Mouse (Mus musculus): ENCODE data around the gene Vdr.

The Vdr gene

GRCm38 (mm10) chr15:97910530-97910929 is at the start of gene Vdr:
Gene Vdr, minus strand, starts transcription at chr15:97910630.
- DNase-seq (ENCODE audit: low read depth, low spot score), result no peak

DNA sequence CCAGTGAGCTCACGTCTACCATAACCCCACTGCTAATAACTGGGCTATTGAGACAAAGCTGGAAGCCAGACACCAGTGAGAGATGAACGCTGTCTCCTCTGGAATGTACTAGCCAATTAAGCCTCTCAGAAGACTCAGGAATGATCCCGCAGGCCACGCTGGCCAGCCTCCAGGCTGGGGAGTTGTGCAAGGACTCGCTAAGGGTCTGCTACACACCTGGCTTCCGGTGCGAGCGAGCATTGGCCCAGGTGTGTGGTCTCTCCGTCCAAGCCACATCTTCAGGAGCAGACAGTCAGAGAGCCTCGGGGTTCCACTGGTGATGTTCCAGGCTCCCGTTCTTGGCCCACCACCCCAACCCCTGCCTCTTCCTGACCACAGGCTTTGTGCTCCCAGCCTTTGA is 46.0 kb upstream of the Vdr start:
- DNase-seq (ENCODE audit: low read depth, low spot score), result no peak

DNA sequence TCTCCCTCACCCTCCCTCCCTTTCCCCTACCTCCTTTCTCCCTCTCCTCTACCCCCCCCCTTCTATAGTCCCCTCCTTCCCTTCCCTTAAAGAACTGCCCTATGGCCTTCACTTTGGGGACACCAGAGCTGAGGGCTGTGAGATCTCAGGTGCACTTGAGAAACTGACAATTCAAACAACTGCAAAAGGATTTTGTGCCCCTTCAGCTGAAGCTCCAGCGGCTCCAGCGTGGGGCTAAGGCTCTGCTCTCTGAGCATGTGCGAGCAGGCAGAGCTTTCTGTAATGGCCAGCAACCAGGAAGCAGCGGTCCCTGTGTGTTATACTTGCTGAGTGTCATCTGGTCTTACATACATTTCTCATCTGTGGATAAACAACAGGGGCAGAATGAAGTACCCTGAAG is 45.3 kb upstream of the Vdr start:
- DNase-seq (ENCODE audit: low read depth, low spot score), result no peak

GRCm38 (mm10) chr15:97955286-97955685 is 44.9 kb upstream of the Vdr start:
- DNase-seq (ENCODE audit: low read depth, low spot score), result no peak

- no peak for DNase-seq (ENCODE audit: low read depth, low spot score)
Observed at GRCm38 (mm10) chr15:97954671-97955070, 44.2 kb upstream of the Vdr start.

- DNase-seq (ENCODE audit: low read depth, low spot score), result no peak
Observed at GRCm38 (mm10) chr15:97952889-97953189, 42.4 kb upstream of the Vdr start.

DNA sequence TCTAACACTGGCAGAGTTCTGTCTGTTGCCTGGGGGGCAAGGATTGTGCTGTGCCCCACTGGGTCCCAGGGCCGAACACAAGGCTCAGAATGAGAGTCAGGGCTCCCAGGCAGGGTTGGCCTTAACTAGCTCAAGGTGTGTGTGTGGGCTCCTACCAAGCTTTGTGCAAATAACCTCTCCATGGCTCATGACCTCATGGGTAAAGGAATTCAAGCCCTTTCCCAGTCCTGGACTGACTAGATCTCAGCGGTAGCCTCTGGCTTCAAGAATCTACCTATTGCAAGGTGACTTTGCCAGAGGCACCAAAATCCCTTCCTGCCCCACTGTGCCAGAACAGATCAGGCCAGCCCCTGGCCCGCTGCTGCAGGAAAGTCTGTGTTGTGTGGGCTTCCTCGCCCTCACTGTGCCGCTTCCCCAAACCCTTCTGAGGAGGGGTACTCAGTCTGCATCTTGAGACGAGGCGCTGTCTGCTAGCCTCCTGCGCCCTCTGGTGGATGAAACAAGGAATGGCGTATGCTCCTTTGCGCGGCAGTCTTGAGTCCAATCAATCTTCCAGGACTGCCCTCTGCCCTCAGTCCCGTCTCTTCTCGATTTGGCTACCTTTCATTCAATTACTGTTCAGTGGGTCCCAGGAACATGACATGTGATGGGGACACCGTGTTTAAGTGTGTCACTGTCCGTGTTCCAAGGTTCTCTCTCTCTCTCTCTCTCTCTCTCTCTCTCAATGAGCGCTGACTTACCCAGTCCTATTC is 41.9 kb upstream of the Vdr start:
- DNase-seq (ENCODE audit: low read depth, low spot score), result no peak

- DNase-seq (ENCODE audit: low read depth, low spot score), result peak; percentile 48
Observed at GRCm38 (mm10) chr15:97950240-97950639, 39.8 kb upstream of the Vdr start.

DNA sequence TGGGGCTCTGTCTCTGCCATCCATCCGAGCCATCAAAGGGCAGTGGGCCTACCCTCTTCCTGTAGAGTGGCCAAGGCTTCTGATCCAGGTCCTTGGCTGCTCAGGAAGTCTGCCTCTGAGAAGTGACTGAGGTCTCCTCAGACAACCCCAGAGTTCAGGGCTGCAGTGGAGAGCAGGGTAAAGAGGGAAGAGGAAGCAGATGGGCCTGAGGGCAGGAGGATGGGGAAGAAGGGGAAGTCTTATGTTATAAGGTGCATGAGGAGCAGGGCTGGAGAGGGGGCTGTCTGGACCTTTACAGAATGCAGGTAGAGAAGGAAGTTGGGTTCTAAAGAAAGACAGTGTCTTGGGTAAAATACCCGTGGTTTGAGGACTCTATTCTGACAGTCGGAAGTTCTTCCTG is 39.3 kb upstream of the Vdr start:
- no peak for DNase-seq (ENCODE audit: low read depth, low spot score)

DNA sequence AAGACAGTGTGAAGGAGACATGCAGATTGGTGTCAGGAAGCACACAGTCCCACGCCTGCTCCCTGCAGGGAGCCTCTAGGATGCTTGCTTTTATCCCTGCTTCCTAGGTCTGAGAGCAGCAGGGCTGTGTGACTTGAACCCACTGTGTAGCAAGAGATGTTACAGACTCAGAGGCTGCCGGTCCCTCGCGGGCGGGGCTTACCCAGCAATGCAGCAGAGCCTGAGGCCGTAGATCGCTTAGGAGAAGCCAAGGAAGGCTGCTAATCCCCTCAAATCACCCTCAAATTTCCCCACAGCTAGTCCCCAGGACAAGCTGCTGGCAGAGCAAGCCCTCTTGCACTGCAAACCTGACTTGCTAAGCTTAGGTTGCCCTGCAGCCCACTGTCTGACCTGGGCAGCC is 38.3 kb upstream of the Vdr start:
- DNase-seq (ENCODE audit: low read depth, low spot score), result no peak

GRCm38 (mm10) chr15:97945656-97946315 is 35.4 kb upstream of the Vdr start:
- no peak for DNase-seq (ENCODE audit: low read depth, low spot score)

DNA sequence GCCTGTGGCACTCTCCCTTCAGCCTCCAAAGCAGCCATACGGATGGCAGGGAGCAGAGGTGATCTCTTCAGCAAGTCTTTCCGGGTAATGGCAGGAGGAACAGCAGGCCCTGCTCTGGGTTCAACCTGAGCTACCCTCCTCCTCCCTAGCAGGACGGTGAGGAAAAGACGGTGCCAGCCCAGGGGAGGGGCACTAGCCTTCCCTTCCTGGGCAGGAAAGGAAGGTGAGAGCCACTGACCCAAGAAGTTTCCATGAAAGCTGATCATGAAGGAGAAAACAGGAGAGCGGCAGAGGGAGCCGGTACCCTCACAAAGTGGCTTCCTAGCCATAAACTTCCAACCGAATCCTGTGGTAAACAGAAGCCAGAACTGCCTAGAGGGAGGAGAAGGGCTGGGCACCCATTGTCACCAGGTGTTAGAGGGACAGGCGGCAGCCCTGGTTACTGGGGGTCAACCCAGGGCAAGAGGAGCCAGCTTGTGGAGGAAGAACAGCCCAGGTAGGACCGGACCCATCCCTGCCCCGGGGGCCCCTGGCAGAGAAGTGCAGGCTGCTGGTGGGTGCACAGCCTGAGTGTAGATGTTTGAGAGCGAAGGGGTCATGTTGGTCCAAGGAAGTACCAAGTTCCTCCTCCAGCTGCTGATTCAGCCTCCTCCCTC is 34.6 kb upstream of the Vdr start:
- no peak for DNase-seq (ENCODE audit: low read depth, low spot score)

GRCm38 (mm10) chr15:97943356-97943755 is 32.9 kb upstream of the Vdr start:
- DNase-seq (ENCODE audit: low read depth, low spot score), result no peak

GRCm38 (mm10) chr15:97942538-97942937 is 32.1 kb upstream of the Vdr start:
- DNase-seq (ENCODE audit: low read depth, low spot score), result no peak

DNA sequence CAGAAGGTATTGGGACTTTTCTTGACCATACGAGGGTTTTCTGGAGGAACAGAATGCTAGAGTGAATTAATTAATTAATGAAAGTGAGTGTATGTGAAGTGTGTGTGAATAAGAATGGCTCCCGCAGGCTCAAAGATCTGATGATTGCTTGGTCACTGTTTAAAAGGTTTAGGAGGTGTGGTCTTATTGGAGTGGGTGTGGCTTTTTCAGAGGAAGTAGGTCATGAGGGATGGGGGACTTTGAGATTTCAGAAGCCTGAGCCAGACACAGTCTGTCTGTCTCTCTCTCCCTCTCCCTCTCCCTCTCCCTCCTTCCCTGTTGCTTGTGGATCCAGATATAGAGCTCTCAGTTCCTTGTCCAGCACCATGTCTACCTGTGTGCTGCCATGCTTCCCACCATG is 30.9 kb upstream of the Vdr start:
- no peak for DNase-seq (ENCODE audit: low read depth, low spot score)

DNA sequence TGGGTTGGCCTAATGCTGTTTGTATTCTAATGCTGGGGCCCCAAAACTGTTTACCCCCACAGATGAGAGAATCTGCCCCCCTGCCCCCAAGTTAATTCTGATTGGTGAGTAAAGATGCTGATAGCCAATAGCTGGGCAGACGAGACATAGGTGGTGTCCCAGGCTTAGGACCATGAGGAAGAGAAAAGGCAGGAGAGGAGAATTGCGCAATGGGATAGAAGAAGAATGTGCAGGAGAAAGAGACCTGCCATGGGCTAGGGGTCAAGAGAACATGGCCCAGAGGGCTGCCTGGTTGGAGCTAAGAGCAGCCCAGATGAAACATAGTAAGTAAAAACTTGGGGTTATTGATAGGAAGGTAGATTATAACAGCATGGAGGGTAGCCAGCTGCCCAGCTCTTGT is 29.7 kb upstream of the Vdr start:
- DNase-seq (ENCODE audit: low read depth, low spot score), result no peak

DNA sequence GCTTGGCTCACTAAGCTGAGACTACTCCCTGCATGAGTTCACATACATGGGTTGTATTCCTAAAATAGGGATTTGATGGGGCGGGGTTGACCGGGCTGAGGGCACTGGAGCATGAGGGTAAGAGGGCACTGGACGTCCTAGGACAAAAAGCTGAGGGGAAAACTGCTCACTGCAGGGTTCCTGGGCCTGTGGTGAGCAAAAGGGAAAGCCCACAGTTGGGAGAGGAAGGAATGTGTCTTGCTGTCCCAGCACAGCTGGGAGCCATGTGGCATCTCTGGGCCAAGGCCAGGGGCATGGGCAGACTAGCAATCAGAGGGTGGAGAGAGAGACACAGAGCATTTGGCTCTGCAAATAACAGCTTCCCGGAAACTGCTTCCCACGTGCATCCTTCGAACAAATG is 28.1 kb upstream of the Vdr start:
- no peak for DNase-seq (ENCODE audit: low read depth, low spot score)

DNA sequence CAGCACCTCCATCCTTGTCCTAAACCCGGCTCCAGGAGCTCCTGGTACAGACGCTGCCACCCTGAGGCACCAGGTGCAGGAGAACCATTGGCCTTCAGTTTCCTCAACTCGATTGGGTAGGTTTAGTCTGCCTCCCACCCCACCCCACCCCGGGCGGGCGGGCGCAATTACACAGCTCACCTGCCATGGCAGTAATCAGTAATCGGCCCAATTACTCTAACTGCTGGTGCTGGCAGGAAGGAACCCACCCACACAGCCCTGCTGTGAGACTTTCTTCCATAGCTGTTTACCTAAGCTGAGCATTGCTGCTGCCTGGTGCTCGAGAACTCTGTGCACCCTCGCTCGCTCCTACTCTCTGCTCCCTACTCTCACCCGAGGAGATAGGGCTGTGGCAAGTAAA is 22.0 kb upstream of the Vdr start:
- no peak for DNase-seq (ENCODE audit: low read depth, low spot score)

GRCm38 (mm10) chr15:97929259-97929824 is 18.9 kb upstream of the Vdr start:
- no peak for DNase-seq (ENCODE audit: low read depth, low spot score)

DNA sequence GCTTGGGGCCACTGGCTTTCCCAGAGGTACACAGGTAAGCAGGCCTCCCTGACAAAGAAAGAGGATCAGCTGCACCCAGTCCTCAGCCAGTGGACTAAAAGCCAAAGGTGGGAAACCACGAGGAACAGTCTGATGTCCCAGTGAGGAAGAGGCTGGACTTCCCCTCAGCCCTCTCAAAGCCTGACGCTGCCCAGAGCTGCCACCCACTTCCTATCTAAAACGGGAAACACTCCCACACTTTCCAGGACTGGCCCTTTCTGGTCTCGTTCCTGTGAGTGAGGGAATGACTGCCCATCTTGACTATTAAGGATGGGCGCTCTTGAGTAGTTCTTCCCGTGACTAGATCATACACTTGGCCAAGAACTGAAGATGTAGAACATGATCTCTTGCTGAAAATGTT is 17.4 kb upstream of the Vdr start:
- DNase-seq (ENCODE audit: low read depth, low spot score), result no peak

- no peak for DNase-seq (ENCODE audit: low read depth, low spot score)
Observed at GRCm38 (mm10) chr15:97927018-97927417, 16.6 kb upstream of the Vdr start.

DNA sequence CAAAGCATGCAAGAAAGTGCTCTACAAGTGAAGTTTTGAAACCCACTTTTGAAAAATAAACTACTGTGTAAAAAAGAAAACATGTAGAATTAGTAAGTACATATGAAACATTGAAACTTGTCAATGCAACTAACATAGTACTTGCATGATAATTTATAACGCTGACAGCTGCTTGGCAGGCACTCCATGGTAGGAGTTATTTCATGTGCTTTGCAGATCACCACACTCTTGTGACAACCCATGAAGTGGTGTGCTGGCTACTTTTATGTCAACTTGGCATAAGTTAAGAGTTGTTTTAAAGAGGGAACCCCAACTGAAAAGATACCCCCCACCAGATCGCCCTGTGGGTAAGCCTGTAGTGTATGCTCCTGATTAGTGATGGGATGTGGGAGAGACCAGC is 12.0 kb upstream of the Vdr start:
- no peak for DNase-seq (ENCODE audit: low read depth, low spot score)

DNA sequence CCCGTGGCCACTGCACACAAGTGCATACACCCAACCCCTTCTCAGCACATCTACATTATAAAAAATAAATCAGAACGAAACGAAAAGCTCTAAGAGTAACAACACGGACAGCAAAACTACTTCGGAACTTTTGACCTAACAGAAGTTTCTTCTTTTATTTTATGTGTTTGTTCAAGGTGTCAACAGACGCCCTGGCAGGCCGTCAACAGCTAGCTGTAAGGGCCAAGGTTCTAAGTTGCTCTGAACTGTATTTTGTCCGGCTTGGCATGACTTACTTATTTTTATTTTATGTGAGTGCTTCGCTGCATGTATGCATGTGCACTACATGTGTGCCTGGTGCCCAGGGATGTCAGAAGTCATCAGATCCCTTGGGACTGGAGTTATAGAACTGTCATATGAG is 11.4 kb upstream of the Vdr start:
- no peak for DNase-seq (ENCODE audit: low read depth, low spot score)
